Mouse (Mus musculus): Measurements from ENCODE around the gene Il5.

Il5 gene

DNA sequence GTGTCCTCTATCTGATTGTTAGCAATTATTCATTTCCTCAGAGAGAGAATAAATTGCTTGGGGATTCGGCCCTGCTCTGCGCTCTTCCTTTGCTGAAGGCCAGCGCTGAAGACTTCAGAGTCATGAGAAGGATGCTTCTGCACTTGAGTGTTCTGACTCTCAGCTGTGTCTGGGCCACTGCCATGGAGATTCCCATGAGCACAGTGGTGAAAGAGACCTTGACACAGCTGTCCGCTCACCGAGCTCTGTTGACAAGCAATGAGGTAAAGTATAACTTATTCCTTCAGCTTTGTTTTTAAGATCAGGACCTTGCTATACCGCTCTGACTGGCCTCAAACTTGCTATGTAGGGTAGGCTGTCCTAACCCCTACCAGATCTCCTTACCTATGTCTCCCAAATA lies at the start of gene Il5:
Gene Il5, plus strand, starts transcription at position 80 of the 400 bp plus-strand sequence.
- DNase-seq, result no peak

DNA sequence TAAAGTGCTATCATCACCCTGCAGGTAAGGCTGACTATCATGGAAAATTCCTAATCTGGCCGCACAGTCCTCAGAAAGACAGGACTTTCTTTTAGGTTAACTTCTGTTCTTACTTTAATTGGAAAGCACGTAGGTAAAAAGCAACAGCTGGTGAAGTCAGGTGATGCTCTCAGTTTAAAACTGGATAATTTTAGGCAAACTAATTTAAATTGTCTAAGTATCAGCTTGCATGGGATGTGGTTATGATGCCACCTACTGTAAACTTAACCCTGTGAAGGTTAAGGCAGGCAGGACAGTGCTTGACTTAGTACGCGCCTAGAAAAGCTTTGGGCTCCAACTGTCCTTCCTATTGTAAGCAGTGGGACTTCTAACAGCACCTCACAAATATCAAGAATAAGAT lies 49.2 kb upstream of the Il5 start:
- no peak for DNase-seq

DNA sequence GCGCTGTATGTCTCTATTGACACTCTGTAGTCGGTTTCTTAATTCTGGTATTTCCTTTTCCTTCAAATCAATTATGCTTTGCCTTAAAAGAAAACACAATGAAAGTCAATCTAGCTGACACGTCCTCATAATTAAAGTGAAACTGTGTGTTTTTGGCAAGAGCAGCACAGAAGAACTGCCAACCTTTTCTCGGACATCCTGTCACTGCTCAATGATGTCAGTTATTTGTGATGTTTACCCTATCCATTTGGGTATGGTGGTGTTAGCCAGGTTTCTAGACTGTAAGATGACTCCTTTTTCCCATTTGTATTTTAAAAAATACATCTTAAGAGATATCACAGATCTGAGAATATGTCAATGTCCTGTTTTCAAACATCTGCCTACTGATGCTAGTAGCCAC lies 40.5 kb upstream of the Il5 start:
- DNase-seq, result peak in 1 of 2 experiments; percentile 8

DNA sequence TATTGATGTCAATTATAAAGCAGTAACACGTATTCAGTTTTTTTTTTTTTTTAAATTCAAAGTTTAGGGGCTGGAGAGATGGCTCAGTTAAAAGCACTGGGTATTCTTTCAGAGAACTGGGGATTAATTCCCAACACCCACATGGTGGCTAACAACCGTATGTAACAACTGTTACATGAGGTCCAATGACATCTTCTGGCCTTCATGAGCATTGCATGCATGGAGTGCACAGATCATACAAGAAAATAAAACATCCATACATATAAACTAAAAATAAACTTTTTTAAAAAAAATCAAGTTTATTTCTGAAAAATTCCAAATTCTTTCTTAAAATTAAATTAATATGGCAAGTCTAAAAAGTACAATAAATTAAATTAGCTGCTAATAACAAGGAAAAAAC lies 38.9 kb upstream of the Il5 start:
- no peak for DNase-seq

DNA sequence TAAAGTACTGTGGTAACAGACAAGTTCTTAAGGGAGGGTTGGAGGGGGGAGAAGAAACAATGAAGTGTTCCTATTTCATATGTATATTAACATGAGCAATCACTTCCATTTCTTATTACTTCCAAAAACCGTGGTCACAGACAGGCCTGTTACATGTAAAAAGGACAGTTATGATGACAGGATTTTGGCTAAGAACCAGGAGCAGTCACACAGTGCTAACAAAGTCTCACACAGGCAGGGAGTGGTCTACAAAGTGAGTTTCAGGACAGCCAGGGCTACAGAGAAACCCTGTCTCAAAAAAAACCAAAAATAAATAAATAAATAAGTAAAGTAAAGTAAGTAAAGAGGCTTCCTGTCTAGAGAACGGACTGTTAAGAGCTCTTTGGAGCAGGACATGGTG lies 38.4 kb upstream of the Il5 start:
- DNase-seq, result no peak

DNA sequence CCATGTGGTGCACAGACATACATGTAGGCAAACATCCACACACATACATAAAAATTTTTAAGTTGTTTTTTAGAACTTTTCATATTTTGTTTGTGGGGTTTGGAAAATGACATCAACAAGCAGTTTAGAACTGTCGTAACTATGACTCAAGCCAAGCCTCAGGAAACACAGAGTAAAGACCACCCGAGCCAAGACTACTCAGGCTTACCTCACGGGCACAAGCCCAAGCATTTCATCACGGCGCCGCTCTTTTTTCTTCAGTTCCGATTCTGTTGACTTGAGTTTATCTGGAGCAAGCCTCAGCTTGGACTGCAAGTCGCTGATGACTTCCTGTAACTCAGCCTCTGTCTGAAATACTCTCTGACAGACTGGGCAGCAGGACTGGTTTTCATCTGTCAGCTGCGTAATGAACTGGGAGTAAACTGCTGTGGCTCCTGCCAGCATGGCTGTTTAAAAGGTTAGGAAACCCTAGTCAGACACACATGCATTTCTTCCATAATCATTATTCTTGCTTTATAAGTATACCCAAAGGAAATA lies 37.5 kb upstream of the Il5 start:
- no peak for DNase-seq

DNA sequence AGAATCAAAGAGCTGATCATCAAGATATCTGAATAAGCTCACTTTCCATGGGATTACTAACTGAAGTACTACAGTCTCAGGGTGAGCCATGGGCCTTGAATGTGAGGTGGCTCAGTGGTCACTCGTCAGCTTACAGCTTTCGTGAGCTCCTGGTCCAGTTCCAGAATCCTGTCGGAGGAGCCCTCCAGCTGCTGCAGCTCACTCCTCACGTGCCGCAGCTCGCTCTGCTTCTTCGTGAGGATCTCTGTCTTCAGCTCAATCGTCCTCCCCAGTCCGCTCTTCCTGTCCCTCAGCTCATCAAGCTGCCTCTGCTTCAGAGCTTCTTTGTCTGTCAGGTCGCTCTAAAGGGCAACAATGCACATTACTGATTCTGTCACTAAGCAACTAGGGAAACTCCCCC lies 28.6 kb upstream of the Il5 start:
- peak in 1 of 2 experiments; percentile 7 for DNase-seq

DNA sequence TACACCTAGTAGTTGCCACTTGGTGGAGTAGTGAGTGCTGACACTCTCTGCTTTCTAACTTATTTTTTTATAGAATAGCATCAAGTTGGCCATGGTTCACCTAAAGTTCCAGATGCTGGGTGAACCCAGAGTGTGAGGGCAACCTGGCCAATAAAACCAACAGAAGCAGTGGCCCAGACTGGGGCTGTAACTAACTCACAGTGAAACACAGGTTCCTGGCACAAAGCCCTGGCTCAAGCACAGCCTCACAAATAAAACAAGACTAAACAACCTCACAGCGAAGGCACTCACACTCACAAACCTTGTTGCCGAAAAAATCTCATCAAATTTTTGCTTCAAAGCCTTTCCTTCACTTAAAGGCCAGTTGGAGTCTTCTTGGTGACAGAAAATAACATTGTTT lies 22.1 kb upstream of the Il5 start:
- DNase-seq, result no peak

DNA sequence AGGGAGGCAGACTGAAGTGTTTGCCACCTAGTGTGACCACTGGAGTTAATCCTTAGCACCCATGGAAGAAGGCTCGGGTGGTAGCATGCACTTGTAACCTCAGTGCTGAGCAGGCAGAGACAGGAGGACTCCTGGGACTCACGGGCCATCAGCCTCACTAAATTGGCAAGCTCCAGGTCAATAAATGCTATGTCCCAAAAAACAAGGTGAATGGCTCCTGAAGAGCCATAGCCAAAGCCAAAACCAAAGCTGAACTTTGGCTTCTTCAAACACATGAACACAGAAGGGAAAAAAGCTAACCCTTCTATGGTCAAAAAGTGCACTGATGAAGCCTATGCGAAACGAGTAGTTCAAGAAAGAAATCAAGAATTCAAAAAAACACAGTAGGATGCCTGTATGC lies 21.2 kb upstream of the Il5 start:
- no peak for DNase-seq

DNA sequence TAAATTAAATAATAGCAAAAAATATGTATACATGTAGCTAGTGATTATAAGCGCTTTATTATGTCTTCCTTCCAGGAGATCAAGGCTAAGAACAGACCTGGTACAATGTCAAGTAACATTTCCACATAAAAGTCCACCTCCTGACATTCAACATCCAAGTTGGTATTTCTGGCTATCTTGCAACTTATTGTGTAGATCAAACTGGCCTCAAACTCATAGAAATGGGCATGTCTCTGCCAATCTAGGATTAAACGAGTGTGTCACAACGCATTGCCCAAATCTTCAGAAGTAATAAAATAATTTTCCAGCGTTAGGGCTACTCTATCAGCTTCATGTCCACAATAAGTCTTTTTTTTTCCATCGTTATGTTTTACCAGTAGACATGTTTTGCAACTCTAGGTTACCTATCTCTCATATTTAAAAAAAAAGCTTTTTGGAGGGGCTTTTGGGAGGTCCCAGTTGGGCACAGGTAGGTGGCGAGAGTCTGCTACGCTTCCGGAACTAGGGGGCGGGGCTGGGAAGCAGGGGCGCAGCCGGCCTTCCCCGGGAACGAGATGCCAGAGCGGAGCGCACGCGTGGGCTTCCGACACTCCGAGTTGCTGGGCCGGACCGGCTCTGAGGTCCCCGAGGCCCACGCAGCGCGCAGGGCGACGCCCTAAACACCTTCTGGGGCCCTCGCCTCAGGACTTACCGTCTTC lies 14.2 kb upstream of the Il5 start:
- DNase-seq, result peak; percentile 41 to 74

DNA sequence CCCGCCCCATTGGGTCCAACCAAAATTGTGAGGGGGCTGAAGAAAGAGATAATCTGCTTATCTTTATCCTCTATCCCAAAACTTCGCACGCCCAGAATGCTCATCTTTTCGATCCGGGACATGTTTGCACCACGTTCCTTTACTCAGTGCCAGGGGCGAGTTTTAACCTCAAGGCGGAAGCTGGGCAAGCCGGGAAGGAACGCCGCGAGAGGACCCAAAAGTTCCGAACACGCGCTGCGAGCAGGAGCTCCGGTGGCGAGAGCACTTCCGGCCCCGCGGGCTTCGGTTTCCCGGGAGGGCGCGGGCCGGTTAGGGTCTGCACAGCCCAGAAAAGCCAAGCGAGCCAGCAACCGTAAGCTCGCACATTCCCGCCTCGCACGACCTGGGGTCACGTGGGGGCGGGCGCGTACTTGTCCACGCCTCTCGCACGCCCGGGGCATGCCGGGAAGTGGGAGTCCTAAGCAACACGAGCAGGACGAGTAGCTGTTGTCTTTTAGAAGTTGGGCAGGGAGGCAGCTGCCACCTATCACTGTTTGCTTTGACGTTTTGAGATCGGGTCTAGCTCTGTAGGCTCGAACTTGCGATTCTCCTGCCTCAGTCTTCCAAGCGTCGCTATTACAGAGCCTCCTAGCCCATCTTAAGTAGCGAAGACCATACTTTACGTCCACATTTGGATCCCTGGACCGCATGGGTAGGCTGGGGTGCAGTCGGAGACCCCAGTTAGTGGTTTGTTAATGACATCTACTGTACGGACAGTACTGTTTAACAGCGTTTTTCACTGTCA lies 13.5 kb upstream of the Il5 start, which contains the start of gene Rad50:
Gene Rad50, minus strand, starts transcription at position 386 of the 784 bp plus-strand sequence.
- peak; percentile 94 to 98 for DNase-seq

DNA sequence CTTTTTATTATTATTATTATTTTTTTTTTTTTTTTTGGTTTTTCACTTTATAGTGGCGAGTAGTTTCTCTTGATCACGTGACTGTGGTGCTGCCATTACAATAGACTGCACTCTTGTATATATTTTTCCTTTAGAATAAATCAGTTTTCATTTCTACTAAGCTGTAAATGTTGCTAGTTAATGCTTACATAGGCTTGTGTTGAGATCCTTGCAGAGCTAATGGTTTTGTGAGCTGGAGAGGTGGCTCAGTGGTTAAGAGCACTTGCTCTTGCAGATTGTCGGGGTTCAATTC lies 12.9 kb upstream of the Il5 start:
- no peak for DNase-seq

DNA sequence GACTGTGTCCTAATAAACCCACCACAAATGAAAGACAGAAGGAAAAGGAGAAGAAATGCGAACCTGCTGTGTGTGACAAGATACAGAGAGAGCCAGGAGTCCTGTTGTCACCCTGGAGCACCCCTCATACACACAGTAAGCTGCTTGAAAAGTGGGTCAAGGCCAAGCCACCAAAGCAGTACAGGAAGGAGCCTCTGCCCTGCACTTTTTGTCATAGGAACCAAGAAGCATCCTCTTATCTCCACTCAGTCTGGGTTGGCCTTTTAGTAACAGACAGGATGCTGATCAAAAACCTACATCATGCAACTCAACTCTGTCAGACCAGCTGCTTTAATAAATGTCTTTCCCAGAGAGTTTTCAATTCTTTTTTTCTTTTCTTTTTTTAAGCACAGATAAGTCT lies 893 bp upstream of the Il5 start:
- no peak for DNase-seq

DNA sequence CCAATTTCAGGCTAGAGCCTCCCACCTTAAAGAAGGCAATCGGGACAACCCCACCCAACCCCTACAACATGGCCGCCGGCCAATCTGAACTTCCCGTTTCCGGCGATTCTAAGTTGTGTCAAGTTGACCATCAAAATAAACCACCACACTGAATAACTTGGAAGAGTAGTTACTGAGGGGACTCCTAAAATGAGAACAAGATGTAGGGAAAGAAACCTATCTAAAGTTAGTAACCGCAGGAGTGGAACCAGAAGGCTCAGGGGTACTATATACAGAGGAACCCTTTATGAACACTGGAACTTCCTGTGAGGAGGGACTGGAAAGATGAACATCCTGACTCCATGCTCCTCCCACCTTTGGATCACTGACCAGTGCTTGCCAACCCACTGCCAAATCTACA lies 10.9 kb downstream of the Il5 start:
- DNase-seq, result no peak

DNA sequence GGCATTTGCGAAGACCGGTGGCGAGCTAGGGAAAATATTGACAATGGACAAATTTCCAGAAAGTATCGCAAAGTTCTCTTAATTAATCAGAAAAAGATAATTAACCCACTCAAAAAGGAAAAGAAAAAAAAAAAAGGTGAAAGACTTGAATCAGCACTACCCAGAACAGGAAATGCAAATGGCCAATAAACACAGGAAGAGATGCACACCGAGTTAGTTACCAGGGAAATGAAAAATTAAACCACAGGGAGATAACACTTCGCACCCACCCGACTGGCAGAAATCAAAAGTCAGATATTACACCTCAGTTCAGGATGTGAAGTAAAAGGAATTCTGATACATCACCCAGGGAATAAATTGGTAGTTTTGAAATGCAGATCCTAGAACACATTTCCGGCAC lies 11.7 kb downstream of the Il5 start:
- no peak for DNase-seq

DNA sequence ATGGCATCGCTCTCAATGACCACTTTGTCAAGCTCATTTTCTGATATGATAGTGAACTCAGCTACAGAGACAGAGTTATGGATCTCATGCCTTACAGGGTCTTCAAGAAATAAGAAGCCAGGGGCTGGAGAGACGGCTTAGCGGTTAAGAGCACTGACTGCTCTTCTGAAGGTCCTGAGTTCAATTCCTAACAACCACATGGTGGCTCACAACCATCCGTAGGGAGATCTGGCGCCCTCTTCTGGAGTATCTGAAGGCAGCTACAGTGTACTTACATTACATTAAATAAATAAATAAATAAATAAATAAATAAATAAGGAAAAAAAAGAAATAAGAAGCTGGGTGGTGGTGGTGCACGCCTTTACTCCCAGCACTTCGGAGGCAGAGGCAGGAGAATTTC lies 13.2 kb downstream of the Il5 start:
- DNase-seq, result no peak

DNA sequence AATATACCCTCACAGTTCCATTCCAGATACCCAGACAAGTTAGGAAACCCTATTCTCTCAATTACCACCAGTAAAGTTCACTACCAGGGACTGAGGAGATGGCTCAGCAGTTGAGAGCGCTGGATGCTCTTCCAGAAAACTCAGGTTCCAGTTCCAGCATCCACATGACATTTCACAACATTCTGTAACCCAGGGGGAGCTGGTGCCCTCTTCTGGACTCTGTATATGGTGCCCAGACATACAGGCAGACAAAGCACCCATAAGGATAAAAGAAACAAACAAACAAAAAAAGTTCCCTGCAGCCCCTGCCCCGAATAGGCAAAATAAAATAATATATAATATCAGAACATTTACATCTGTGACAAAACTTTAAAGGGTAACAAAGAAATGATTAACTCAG lies 13.8 kb downstream of the Il5 start:
- DNase-seq, result no peak

DNA sequence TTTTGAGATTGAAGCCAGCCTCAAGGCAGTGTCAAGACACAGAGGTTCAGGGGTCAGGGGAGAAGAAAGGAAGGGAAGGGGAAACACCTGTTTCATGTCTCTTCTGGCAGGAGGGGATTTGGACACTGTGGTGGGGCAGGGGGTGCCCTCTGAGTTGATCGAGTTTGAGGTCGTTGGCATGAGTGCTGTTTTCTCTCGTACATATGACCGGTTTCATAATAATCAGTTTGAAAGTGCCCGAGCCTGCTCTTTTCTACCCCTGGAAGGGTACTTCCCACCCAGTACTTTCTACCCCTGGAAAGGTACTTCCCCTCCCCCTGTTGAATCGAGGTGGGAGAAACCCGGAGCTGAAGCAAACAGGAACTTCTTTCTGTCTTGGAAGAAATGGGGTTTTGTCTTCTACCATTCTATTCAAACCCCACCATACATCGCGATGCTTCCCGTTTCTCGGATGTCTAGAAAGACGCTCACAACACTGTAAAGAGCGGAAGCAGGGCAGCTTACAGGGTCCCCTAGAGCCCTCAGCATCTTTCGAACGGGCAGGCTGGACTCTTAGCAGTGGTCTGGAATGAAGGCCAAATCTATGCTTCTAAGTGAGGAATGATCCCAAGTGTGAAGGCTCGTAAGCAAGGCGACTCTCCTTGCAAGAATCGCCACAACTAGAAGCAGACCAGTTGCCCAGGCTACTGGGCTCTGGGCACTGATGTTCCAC lies 14.5 kb downstream of the Il5 start:
- no peak for DNase-seq

DNA sequence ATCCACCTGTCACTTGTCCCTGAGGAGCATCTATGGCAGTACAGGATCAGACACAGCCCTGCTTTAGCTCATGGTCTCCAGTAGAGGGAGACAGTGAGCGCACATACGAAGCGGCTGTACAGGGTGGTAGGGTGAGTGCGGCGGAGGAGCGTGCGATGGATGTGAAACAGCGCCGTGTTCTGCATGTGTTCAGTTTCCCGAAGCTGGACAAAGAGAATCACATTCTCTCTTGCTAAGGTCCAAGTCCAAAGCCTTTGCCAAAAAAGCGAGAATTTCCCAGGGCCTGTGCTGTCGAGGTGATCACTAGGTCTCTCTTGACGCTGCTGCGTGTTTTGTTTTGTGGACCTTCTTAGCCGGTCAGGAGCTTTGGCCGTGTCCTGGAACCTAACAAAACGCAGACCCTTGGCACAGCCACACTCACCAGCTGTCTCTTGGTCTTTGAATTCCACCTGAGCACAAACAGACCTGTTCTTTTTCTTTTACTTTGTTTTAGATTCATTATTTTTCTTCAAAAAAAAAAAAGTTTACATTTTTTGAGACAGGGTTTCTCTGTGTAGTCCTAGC lies 15.2 kb downstream of the Il5 start:
- peak; percentile 65 to 72 for DNase-seq

DNA sequence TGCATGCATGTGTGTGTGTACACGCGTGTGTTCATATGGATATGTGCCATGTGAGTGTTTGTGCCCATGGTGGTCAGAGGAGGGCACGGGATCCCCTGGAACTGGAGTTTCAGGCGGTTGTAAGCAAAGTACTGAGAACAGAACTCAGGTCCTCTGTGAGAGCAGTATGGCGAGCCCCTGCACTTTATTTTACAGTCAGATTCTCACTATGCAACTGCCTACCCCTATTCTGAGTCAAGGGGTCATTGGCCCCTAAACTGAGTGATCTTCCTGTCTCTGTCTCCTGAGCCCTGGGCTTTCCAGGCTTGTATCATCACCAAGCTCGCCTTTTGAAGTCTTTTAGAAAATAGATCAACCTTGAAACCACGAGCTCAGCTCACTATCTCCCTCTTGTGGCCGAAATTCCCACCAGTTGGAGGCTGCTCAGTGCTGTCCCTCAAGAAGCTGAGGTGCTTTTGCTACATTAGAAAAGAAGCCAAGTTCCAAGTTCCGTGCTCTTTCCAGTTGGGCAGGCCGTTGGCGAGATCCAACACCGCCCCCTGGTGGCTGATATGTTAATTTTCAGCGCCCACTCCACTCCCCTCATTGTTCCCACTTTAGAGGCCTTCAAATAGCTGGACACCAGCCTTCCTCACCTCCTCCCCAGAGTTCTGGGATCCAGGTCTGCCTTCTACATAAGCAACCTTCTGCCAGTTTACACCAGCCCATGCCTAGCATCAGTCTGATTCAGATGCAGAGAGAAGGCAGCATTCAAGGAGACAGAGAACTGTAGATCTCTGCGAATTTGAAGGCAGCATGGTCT lies 16.4 kb downstream of the Il5 start:
- DNase-seq, result peak; percentile 70 to 87

DNA sequence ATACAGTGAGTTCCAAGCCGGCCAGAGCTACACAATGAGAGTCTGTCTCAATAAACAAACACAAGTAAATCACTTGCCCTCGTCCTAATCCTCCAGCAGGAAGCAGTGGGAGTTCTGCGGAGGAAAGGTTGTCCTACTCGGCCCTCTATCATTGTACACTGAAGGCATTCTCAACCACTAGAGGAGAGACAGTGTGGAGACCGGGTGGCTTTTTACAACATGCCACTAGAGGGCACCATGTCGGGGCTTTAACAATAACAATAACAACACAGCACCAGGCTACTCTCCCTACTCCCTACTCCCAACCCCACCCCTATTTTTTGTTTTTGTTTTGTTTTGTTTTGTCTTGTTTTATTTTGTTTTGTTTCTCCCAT lies 17.0 kb downstream of the Il5 start:
- DNase-seq, result peak; percentile 51 to 78

DNA sequence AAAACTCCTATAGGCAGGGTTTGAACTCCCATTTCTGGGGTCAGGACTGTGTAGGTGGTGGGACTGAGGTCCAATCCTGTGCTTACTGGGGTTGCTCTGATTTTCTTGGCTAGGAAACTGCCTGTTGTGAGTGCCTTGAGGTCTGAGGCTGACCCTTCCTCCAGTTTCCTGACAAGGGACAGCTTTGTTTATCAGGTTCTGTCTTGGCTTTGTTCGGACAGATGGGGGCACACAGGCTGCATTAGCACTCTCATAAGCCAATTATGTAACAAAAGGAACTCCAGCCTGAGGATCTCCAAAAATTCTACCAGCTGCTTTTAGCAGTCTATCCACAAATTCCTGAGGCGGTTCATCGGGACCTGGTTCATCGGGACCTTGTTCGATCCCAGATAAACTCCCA lies 21.8 kb downstream of the Il5 start:
- peak in 1 of 2 experiments; percentile 23 for DNase-seq

DNA sequence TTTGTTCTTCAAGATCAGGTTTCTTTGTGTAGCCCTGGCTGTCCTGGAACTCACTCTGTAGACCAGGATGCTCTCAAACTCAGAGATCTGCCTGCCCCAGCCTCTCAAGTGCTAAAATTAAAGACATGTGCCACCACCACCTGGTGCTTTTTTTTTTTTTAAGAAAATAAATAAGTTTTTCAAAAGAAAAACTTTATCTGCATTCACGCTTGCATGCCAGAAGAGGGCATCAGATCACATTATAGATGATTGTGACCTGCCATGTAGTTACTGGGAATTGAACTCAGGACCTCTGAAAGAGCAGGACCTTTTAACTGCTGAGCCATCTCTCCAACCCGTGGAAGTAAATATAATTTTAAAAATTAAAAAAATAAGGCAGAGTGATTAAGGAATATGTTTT lies 24.7 kb downstream of the Il5 start:
- no peak for DNase-seq

All from kidney, postnatal 36 days (tissue).